Mouse (Mus musculus) stomach, postnatal 0 days (tissue): ENCODE measurements around the gene Nfatc2.

Experiments used
- CTCF ChIP-seq: IDR thresholded peaks from 2 replicates; pipeline ENCODE4 v1.5.1; 2016; ENCODE audit warnings: antibody characterized with exemption, low read depth, mild to moderate bottlenecking, moderate library complexity
- EP300 ChIP-seq: optimal IDR thresholded peaks from 2 replicates; pipeline ENCODE3; 2016; ENCODE audit warnings: antibody characterized with exemption

- TF ChIP-seq CTCF: peak; percentile 33; the same call in 1 of the 2 replicates
- TF ChIP-seq EP300: peak; percentile 27
These were observed at the start of gene Nfatc2 for GRCm38 (mm10) chr2:168601491-168602386.
